Mouse (Mus musculus) kidney, embryonic 16.5 days (tissue): ENCODE data around the gene Chd9. TPM values are rescaled to one million over a fixed set of nuclear protein-coding genes. Genes with fewer than 3 reads are reported as not detected.
A peak's percentile ranks its signal among the peaks of the same experiment; 100 is the strongest.

Experiments used
- ATAC-seq: fragments of 200-750 bp; cut with Nextera tagmentation; 2 replicates; pipeline ENCODE4 v1.8.0; 2017; ENCODE audit warnings: moderate TSS enrichment; ENCODE audit not compliant: low FRiP score, low TSS enrichment
- H3K27ac ChIP-seq: fragments of 300-500 bp; sonication (generic); 2 replicates; pipeline ENCODE4 v1.5.1; 2014; ENCODE audit warnings: low read length
- H3K27me3 ChIP-seq: fragments of 300-500 bp; sonication (generic); 2 replicates; pipeline ENCODE4 v1.6.1; 2014; ENCODE audit warnings: low read length, control low read depth, mixed read lengths; ENCODE audit not compliant: insufficient read depth
- H3K36me3 ChIP-seq: fragments of 300-500 bp; sonication (generic); 2 replicates; pipeline ENCODE4 v1.6.1; 2014; ENCODE audit warnings: low read length, control low read depth, mixed read lengths; ENCODE audit not compliant: insufficient read depth
- H3K4me1 ChIP-seq: fragments of 300-500 bp; sonication (generic); 2 replicates; pipeline ENCODE4 v1.6.1; 2014; ENCODE audit warnings: low read length, control low read depth, mixed read lengths; ENCODE audit not compliant: insufficient read depth
- H3K4me2 ChIP-seq: fragments of 300-500 bp; sonication (generic); replicated peaks from 2 replicates; pipeline ENCODE4 v1.6.1; 2014; ENCODE audit warnings: low read depth, low read length
- H3K4me3 ChIP-seq: fragments of 300-500 bp; sonication (generic); 2 replicates; pipeline ENCODE4 v1.5.1; 2014; ENCODE audit warnings: mild to moderate bottlenecking, low read length
- H3K9ac ChIP-seq: fragments of 300-500 bp; sonication (generic); replicated peaks from 2 replicates; pipeline ENCODE4 v1.6.1; 2014; ENCODE audit warnings: low read length
- H3K9me3 ChIP-seq: fragments of 300-500 bp; sonication (generic); 2 replicates; pipeline ENCODE4 v1.6.1; 2016; ENCODE audit warnings: low read length, control low read depth
- WGBS: fragments of 180-500 bp; shearing (Covaris S2); extraction: QIAGEN DNeasy Blood & Tissue Kit; methylation state at CpG from one replicate; pipeline ENCODE4 v1.1.7; 2014; 5-methylcytosine and 5-hydroxymethylcytosine counted together
- polyA plus RNA-seq: library from polyadenylated mRNA; unstranded; fragments of >200 nt; fragmentation: Nextera tagmentation; extraction: Ambion mirVana; gene quantifications from 2 replicates; pipeline ENCODE4 v1.2.1, GENCODE M21; 2015

Gene Chd9
- polyA plus RNA-seq, 1 experiment from 2014 or later = 88.1 TPM

DNA sequence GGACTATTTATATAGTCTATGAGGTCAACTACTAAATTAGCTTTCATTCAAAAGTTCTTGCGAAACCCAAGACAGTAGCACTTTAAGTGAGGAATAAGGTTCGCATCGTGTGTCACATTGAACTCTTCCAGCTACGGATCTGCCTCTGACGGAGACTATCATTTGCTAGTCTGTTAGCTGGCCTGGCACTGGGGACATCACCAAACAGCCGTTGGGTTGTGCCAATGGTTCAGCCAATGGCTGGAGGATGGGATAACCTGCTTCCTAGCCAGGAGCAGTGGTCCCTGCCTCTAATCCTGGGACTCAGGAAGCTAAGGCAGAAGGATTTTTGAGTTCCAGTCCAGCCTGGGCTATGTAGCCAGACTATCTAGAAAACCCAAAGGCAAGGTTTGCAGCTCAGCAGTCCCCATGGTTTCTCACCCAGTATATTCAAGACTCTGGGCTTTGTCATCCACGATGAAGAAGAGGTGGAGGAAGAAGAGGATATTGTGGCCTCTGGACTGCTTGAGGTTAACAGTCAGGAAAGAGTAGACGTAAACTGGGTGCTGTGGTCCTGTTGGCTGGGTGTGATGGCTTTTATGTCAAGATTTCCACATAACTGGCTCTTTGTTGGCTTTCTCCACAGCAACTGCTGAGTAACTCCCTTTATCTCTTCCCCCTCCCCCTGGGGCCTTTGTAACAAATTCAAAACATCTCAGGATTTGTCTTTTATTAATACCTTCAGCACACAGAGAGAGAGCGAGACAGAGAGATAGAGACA is 8.4 kb upstream of the Chd9 start:
- WGBS = 89% methylated on average over 9 of the region's 9 CpGs
- ATAC-seq = no peak

DNA sequence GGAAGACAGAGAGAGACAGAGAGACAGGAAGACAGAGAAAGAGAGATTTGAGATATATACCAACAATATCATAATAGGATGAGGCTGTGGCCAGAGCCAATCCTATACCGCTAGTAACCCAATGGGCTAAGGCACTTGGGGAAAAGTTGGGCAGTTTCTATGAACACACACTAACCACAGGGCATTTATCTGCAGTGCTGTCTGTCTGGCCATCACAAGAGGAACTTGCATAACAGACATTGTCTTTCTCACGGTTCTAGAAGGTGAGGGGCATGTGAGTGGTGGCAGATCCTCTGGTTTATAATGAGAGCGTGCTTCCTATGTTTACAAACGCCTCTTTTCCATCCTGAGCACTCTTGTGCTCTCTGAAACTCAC is 7.8 kb upstream of the Chd9 start:
- WGBS = 88% methylated on average over 4 of the region's 4 CpGs
- Histone ChIP-seq H3K4me3 (no peak overlapping the region), H3K9ac (no peak overlapping the region), H3K27me3 (no peaks in the 10 kb centered on the region), H3K27ac (no peak overlapping the region), H3K4me2 (no peak overlapping the region), H3K4me1 (no peaks in the 10 kb centered on the region), H3K36me3 (no peaks in the 10 kb centered on the region), H3K9me3 (no peaks in the 10 kb centered on the region)
- no peak for ATAC-seq

More for the DNA sequence above, 8.4 kb upstream of the Chd9 start:
- no peak overlapping the region for H3K4me2 ChIP-seq
- H3K4me3 ChIP-seq = no peak overlapping the region
- H3K27ac ChIP-seq = no peak overlapping the region
- no peaks in the 10 kb centered on the region for H3K36me3 ChIP-seq
- H3K27me3 ChIP-seq = no peaks in the 10 kb centered on the region
- H3K4me1 ChIP-seq = no peaks in the 10 kb centered on the region
- no peak overlapping the region for H3K9ac ChIP-seq
- H3K9me3 ChIP-seq = no peaks in the 10 kb centered on the region

DNA sequence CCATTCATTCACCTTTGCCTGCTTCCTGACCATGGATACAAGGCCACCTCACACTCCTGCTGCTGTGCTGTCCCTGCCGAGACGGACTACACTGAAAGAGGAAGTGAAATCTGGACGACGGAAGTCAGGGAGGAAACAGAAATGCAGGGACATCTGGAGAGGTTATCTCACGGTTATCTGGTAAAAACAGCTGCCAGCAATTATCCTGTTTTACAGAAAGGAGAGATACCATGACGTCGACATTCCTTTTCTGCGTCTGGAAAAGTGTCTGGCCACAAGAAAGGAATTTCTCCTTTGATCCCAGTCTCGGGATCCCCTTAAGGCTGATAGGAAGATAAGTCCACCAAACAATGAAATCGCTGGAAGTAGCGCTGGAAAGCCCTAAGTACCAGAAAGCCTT is 5.7 kb upstream of the Chd9 start:
- 35% methylated on average over 11 of the region's 11 CpGs for WGBS
- ATAC-seq = no peak; the same call in 1 of the 2 replicates
- no peaks in the 10 kb centered on the region for H3K27me3 ChIP-seq

DNA sequence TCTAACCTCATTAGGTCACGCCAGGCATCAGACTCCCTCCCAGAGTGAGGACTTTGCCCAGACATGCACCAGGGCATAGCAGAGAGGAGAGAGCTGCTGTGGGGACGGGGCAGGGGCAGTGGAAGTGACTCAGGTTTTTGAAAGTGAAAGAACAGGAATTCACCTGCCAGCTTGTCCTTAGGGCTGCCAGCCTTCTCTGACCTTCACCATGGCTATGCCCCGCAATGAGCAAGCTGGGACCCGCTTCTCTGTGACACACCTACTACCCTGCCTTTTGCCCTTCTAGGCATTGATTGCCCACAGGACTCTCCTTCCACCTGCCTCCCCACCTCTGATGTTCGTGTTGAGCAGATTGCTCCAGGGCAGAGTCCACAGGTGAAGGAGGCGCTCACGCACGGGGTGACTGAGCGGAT is 2.7 kb upstream of the Chd9 start:
- H3K9ac ChIP-seq = no peak overlapping the region
- 0 out of 2 replicates have a peak, but pooled peaks have one; percentile 24 for ATAC-seq
- 73% methylated on average over 9 of the region's 9 CpGs for WGBS

More for the DNA sequence above, 5.7 kb upstream of the Chd9 start:
- Histone ChIP-seq H3K9me3 (no peaks in the 10 kb centered on the region), H3K4me2 (no peak overlapping the region), H3K9ac (no peak overlapping the region), H3K36me3 (no peaks in the 10 kb centered on the region), H3K27ac (no peak overlapping the region), H3K4me1 (no peaks in the 10 kb centered on the region), H3K4me3 (no peak overlapping the region)

DNA sequence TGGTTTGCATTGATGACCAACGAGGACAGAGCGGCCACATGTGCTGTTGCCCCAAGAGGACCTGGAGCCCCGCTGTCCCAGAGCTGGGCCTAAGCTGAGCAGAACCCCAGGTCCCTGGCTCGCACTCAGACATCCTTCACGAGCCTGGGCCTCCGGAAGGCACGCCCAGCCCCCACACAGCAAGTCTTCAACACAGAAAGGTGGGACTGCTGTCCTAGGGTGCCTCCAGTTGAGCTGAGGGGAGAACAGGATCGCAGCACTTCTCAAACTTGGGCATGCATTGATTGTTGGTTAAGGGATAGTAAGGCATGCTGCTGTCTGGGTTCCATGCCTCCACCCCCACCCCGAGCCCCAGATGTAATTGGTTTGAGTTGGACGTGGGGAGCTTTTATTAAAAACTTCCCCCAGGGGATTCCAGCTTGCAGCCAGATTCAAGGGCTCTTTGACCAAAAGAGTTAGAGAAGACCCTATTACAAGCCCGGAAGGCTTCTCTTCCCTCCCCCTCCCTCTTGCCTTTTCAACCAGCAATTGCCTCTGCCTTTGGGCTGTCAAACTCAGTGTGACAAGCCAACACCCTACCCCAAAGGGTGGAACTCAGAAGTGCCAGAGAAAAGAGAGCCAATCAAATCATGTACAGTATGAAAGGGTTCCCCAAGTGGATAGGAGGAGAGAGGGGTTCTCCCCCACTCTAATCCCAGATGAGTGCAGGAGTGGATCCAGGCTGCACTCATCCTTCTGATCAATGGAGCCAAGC is 1.0 kb downstream of the Chd9 start:
- Histone ChIP-seq H3K27ac (no peak overlapping the region), H3K4me3 (peak overlapping the region; percentile 56), H3K9ac (peak overlapping the region; percentile 67), H3K9me3 (no peaks in the 10 kb centered on the region), H3K36me3 (no peaks in the 10 kb centered on the region), H3K4me1 (peaks cover 12% of the 10 kb centered on the region), H3K4me2 (peak overlapping the region; percentile 87), H3K27me3 (no peaks in the 10 kb centered on the region)
- ATAC-seq = peak; percentile 79
- WGBS = 1% methylated on average over 11 of the region's 11 CpGs

More for the DNA sequence above, 2.7 kb upstream of the Chd9 start:
- Histone ChIP-seq H3K4me1 (peaks cover 12% of the 10 kb centered on the region), H3K4me2 (no peak overlapping the region), H3K9me3 (no peaks in the 10 kb centered on the region), H3K27me3 (no peaks in the 10 kb centered on the region), H3K36me3 (no peaks in the 10 kb centered on the region), H3K27ac (no peak overlapping the region), H3K4me3 (no peak overlapping the region)

DNA sequence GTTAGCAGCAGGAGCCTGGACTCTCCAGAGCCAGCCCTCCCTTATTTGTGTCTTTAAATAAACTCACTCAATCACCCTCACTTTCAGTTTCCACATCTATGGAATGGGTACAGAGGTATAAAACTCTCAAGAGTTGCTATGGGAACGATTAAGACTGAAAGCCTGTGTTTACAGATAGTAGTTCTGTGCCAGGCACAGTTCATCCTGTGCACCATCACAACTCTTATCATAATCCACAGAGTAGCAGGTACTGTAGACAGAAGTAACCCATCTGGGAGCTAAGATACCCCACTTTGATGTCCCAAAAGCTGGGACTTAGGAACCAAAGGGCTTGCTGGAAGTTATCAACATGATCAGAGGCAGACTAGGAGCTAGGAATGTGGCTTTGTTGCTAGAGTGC is 1.7 kb downstream of the Chd9 start:
- 96% methylated on average over 1 of the region's 1 CpGs for WGBS
- peak overlapping the region; percentile 56; the same call in 1 of the 2 replicates for H3K4me3 ChIP-seq

DNA sequence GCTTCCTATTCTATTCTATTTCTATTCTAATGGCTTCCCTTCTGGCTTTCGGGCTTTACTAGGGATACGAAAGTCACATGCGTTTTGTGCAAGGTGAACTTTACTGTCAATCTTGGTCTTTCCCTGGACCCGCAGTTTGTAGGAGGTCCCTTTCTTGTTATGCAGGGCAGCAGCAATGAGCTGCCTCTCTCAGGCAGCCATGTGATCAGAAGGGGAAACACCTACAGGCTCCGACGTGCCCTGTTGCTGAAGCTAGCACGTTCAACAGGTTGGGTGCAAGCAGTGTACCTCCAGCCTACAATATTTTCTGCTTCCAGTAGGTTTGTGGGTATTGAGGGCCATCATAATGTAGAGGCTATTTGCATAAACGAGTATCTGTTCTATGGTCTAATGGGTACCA is 2.8 kb downstream of the Chd9 start:
- no peaks in the 10 kb centered on the region for H3K27me3 ChIP-seq
- H3K4me3 ChIP-seq = no peak overlapping the region
- no peaks in the 10 kb centered on the region for H3K9me3 ChIP-seq
- H3K9ac ChIP-seq = no peak overlapping the region
- WGBS = 68% methylated on average over 8 of the region's 8 CpGs
- no peaks in the 10 kb centered on the region for H3K36me3 ChIP-seq
- no peak for ATAC-seq
- H3K27ac ChIP-seq = no peak overlapping the region
- H3K4me2 ChIP-seq = no peak overlapping the region
- peaks cover 15% of the 10 kb centered on the region for H3K4me1 ChIP-seq

More for the DNA sequence above, 1.7 kb downstream of the Chd9 start:
- ATAC-seq = no peak
- no peak overlapping the region for H3K27ac ChIP-seq
- no peaks in the 10 kb centered on the region for H3K9me3 ChIP-seq
- H3K36me3 ChIP-seq = no peaks in the 10 kb centered on the region
- H3K4me1 ChIP-seq = peaks cover 15% of the 10 kb centered on the region
- no peak overlapping the region for H3K9ac ChIP-seq
- H3K4me2 ChIP-seq = peak overlapping the region; percentile 87
- no peaks in the 10 kb centered on the region for H3K27me3 ChIP-seq

DNA sequence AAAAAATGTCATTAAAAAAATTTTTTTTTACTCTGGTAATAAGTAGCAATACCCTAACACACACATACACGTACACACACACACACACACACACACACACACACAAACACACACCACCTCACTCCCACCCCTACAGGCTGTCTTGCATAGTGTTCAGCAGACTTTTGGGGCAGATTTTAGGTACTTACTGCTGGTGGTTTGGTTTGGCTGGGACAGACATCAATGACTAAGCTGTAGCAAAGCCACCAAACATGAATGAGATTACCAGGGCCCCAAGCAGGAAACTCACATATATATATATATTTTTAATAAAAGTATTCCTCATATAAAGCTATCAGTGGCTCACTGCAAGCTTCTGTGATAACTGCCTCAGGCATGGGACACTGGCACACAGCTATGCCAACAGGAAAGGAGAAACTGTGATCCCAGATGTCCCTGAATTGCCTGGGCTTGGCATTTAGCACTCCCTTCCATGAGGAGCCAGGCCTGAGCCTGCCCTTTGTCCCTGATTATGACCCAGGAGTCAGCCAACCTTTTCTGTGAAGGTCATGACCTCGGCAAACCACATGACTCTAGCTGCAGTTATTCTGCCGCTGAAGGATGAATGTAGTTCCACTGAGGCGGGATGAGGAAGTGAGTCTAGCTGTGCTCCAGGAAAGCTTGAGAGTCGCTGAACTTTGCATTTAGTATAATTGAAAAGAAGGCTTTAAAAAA is 4.6 kb downstream of the Chd9 start:
- Histone ChIP-seq H3K27ac (no peak overlapping the region), H3K4me1 (peaks cover 15% of the 10 kb centered on the region), H3K4me3 (no peak overlapping the region), H3K4me2 (no peak overlapping the region), H3K27me3 (no peaks in the 10 kb centered on the region), H3K9ac (no peak overlapping the region), H3K9me3 (no peaks in the 10 kb centered on the region), H3K36me3 (no peaks in the 10 kb centered on the region)
- WGBS = 51% methylated on average over 5 of the region's 5 CpGs
- no peak for ATAC-seq

DNA sequence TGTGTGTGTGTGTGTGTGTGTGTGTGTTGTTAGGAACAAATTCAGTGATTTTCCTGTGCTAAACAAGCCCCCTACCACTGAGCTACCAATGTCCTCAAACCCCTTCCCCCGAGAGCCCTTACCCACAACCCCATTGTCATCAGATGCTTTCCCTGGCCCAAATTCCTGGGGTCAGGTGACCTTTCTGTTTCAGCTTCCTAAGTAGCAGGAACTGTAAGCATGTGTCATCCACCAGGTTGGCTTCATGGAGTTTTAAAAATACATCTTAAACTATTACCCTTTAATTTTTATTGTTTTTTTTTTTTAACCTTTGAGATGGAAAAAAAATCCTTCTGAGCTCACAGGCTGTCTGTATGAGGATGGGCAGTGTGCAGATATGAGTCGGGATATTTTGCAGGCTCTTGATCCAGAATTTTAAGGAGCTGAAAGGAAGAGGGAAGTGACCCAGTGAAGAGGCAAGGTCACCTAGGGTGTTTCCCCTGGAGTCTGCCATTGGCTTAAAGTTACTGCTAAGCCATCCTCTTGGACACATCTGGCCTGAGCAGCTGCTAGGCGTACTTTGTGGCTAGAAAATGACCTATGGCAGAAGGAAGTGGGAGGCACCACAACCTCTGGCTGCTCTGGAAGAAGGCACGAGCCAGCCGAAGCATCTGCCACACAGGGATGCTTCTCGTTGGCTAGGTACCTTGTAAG is 5.6 kb downstream of the Chd9 start:
- Histone ChIP-seq H3K4me3 (no peak overlapping the region), H3K4me2 (no peak overlapping the region), H3K36me3 (no peaks in the 10 kb centered on the region), H3K4me1 (peaks cover 8% of the 10 kb centered on the region; the same call in 1 of the 2 replicates), H3K27ac (no peak overlapping the region), H3K27me3 (no peaks in the 10 kb centered on the region), H3K9ac (no peak overlapping the region), H3K9me3 (no peaks in the 10 kb centered on the region)
- no peak for ATAC-seq
- 54% methylated on average over 6 of the region's 6 CpGs for WGBS
